Mouse (Mus musculus) liver, adult 2 months (tissue): ENCODE data around the gene Vmn1r12.

Experiments used
- CTCF ChIP-seq: fragments of 200-500 bp; IDR thresholded peaks from 2 replicates; pipeline ENCODE4 v1.5.1; 2011; ENCODE audit warnings: low read depth, low read length, control low read depth
- POLR2A ChIP-seq: fragments of 200-500 bp; IDR thresholded peaks from 2 replicates; pipeline ENCODE4 v1.6.1; 2011; ENCODE audit warnings: low read length, control low read depth; ENCODE audit not compliant: insufficient read depth; ENCODE audit errors: extremely low read depth

GRCm38 (mm10) chr6:57109154-57109553, 47.6 kb upstream of the Vmn1r12 start, which contains the start of gene Vmn1r10:
- TF ChIP-seq CTCF (no peak), POLR2A (no peak)
